Mouse (Mus musculus) left cerebral cortex, postnatal 14 days (tissue): Measurements from ENCODE around the gene Gm17428. TPM values are rescaled to one million over a fixed set of nuclear protein-coding genes. Genes with fewer than 3 reads are reported as not detected.

ENCODE experiments used
- microRNA-seq, 2 experiments: library from miRNA; unstranded; fragments of <30 nt; microRNA quantifications; one replicate each; pipeline ENCODE4 v1.2.0; 2022
- total RNA-seq, 2 experiments: library from RNA; stranded (reverse); gene quantifications; 2 replicates each; pipeline ENCODE4 v1.2.3; 2021

The Gm17428 gene
- total RNA-seq, 2 experiments from 2014 or later = not detected

Small RNA genes lying within 50 kb of the gene (microRNA-seq; reads per million reads assigned to microRNA genes)
- gene Mir208a = 1.6 to 5.0 reads per million in 2 experiments
- gene Mir208b = 5.4 to 6.6 reads per million in 2 experiments

Other genes with a start within 250 kb of the Gm17428 start
- gene Slc7a8, start 195.0 kb upstream of the Gm17428 start, total RNA-seq = 10 to 100 TPM; 68.7 to 70.6 TPM
- not detected for gene Rnf212b, start 162.8 kb upstream of the Gm17428 start, total RNA-seq
- gene Homez, start 106.0 kb upstream of the Gm17428 start, total RNA-seq = 10 to 100 TPM; 11.5 to 16.7 TPM
- gene Ppp1r3e, start 99.4 kb upstream of the Gm17428 start, total RNA-seq = 10 to 100 TPM; 18.2 to 19.1 TPM
- 100 to 1,000 TPM; 104 to 105 TPM for gene Bcl2l2, start 93.6 kb upstream of the Gm17428 start, total RNA-seq
- gene Gm20521, start 93.5 kb upstream of the Gm17428 start, total RNA-seq = 1 to 10 TPM in 1 of 2 experiments, under 1 TPM in 1; 0.40 to 2.1 TPM
- 100 to 1,000 TPM; 233 to 257 TPM for gene Pabpn1, start 84.4 kb upstream of the Gm17428 start, total RNA-seq
- gene Slc22a17, start 63.8 kb upstream of the Gm17428 start, total RNA-seq = 100 to 1,000 TPM; 630 to 690 TPM
- 1 to 10 TPM; 5.8 to 8.1 TPM for gene Efs, start 50.8 kb upstream of the Gm17428 start, total RNA-seq
- gene Il25, start 44.2 kb upstream of the Gm17428 start, total RNA-seq = not detected
- 10 to 100 TPM; 38.2 to 40.8 TPM for gene Cmtm5, start 40.7 kb upstream of the Gm17428 start, total RNA-seq
- gene Myh6, start 10.0 kb upstream of the Gm17428 start, total RNA-seq = 1 to 10 TPM; 2.7 to 3.7 TPM
- gene Myh7, start 17.7 kb downstream of the Gm17428 start, total RNA-seq = 1 to 10 TPM; 5.6 to 7.8 TPM
- gene Ngdn, start 38.5 kb downstream of the Gm17428 start, total RNA-seq = 10 to 100 TPM; 20.2 to 21.6 TPM
- gene Zfhx2, start 115.4 kb downstream of the Gm17428 start, total RNA-seq = 10 to 100 TPM; 37.2 to 37.9 TPM
- 10 to 100 TPM; 26.7 to 28.1 TPM for gene Thtpa, start 117.9 kb downstream of the Gm17428 start, total RNA-seq
- gene Ap1g2, start 129.7 kb downstream of the Gm17428 start, total RNA-seq = 10 to 100 TPM; 10.4 to 12.3 TPM
- 100 to 1,000 TPM; 366 to 372 TPM for gene Jph4, start 140.0 kb downstream of the Gm17428 start, total RNA-seq
- gene Dhrs2, start 245.1 kb downstream of the Gm17428 start, total RNA-seq = not detected